Mouse (Mus musculus): ENCODE results near the gene Xlr5a.
"Not testable (repeated sequence)": the region's sequence is repeated elsewhere in the genome, so short reads cannot be mapped to it uniquely, and the experiment has no call there.

Xlr5a gene

GRCm38 (mm10) chrX:73143218-73143618, 149.6 kb downstream of the Xlr5a start:
- not testable (repeated sequence) for DNase-seq (ENCODE audit: low spot score)

GRCm38 (mm10) chrX:73122859-73123829, 169.6 kb downstream of the Xlr5a start:
- DNase-seq (ENCODE audit: low spot score), result not testable (repeated sequence)

- not testable (repeated sequence) for DNase-seq (ENCODE audit: low spot score)
Observed at GRCm38 (mm10) chrX:73116747-73117146, 176.0 kb downstream of the Xlr5a start, which contains the start of gene Gm14685. Gene Gm14685 (plus strand): TSS chrX:73117047.

- not testable (repeated sequence) for DNase-seq (ENCODE audit: low spot score)
Observed at GRCm38 (mm10) chrX:73096941-73097508, 195.8 kb downstream of the Xlr5a start, which contains the start of gene Xlr3a. Gene Xlr3a (minus strand): TSS chrX:73097095.

DNA sequence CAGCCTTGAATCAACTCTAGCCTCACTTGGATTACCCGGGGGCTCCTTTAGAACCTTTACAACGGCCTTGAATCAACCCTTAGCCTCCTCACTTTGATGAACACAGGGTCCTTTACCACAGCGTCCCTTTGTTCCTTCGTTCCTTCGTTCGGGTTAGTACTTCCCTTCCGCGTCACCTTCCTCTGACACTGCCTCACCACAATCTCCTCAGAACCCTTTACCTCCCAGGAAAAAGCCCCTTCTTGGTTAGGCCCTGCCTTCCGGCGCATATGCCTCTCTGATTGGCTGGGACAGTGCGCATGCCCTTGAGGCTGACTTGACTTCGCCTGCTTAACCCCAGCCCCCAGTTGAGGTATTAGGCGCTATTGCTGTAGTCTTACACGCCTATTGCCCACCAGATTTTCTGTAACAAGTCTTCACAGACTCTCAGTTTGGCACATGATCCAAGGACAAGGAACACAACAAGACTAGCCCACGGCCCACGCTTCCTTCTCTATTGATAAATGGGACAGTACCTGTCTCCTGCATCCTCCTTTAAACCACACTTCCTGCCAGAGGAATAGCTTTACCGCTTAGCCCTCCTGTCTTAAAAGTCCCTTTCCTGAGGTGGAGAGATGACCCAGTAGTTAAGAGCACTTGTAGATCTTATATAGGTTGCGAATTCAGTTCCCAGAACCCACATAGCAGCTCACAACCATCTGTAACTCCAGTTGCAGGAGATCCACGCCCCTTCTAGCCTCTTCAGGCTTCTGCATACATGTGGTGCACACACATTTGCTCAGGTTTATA, 210.3 kb downstream of the Xlr5a start, which contains the start of gene Xlr4a:
TSS of gene Xlr4a (minus strand) at position 212 of the 789 bp plus-strand sequence.
- DNase-seq (ENCODE audit: low spot score), result not testable (repeated sequence)

GRCm38 (mm10) chrX:73066765-73067312, 225.9 kb downstream of the Xlr5a start:
- DNase-seq (ENCODE audit: low spot score), result not testable (repeated sequence)

GRCm38 (mm10) chrX:73064415-73064793, 228.4 kb downstream of the Xlr5a start, which contains the start of gene Pnma3:
Gene Pnma3 (plus strand): TSS chrX:73064787.
- DNase-seq (ENCODE audit: low spot score), result no peak

DNA sequence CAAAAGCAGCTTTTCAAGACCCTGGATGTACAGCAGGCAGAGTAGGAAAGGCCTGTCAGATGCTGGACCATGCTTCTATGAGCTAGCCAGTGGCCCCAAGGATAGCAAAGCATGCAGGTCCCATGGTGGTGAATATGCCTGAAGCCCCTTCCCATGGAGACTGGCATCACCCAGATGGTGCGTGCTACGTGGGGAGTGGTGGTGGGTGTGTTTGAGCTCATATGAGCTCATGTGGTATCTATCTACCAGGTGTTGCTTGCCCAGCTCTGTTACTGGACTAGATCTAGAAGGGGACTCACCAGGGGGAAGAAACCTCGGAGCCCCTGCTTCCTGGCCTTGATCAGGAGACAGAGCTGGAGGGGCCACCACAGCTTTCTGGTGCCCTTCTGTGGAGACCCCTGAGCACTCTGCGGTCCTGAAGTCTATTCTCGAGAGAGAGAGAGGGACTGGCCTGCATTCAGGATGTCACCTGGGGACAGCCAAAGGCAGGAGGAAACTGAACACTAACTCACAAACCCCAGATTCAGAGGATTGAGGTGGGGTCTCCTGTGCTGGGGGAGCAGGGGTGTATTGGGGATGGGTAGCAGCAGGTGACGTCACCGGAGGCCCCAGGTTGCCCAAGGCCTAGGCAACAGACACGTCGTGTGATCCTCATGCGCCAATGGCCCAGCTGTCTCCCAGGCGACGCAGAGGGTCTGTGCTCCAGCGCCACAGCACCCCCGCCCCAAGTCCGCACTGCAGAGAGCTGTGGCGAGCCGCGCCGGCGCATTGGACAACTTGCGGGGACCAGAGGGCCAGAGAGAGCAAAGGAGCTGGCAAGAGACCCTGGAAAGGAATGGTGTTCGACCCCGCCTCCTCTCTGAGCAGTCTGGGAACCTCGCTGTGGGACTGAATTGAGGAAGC, 229.0 kb downstream of the Xlr5a start:
- no peak for DNase-seq (ENCODE audit: low spot score)

DNA sequence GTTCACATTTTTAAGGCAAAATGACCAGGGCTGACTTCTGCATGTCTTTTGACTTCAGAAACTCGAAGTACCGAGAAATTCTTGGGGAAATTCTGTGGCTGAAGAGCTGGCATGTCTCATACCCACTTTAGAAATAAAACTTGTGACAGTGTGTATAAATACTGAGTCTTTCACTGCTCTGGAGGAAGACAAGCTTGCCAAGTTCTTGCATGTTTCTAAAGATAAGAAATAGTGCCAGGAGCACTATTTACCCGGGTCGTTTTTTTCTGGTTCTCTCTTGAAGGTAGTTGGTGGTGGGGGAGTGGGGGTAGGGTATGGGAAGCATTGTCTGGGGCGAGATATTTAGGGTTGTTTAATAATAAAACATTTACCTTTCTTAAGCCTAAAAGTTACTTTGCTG, 230.5 kb downstream of the Xlr5a start:
- DNase-seq (ENCODE audit: low spot score), result no peak

DNA sequence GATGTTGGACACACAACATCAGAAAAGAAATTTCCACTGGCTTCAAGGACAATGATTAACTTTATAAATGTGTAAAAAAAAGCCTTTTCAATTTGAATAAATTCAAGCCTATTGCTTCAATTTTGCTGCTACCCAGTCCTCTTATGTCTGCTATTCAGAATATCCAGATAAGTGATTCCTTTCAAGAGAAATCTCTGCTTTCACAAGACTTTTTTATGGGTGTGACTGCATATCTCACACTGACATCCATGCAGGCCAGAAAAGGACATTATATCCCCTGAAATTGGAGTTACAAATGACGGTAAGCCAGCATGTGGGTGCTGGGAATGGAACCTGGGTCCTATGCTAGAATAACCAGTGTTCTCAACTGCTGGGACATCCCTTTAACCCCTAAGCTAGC, 231.2 kb downstream of the Xlr5a start:
- no peak for DNase-seq (ENCODE audit: low spot score)

Data from ovary, postnatal 36 days (tissue).